Mouse (Mus musculus) neutrophil, adult 5-6 weeks (primary cell): ENCODE measurements around the gene Ddx54. TPM values are rescaled to one million over a fixed set of nuclear protein-coding genes. Genes with fewer than 3 reads are reported as not detected.
A peak's percentile ranks its signal among the peaks of the same experiment; 100 is the strongest.

Experiments
- ATAC-seq: fragments of 151-379, 151-347 bp; 2 replicates; pipeline ENCODE4 v1.8.0; 2017; ENCODE audit warnings: mild to moderate bottlenecking, moderate TSS enrichment; ENCODE audit not compliant: insufficient number of reproducible peaks, poor library complexity, low FRiP score, severe bottlenecking; ENCODE audit errors: extremely low read depth
- total RNA-seq: library from RNA; stranded (forward); fragments of 200-1000 nt; gene quantifications from 2 replicates; pipeline ENCODE4 v1.2.3, GENCODE M21; 2017

Ddx54 gene
- total RNA-seq, 1 experiment from 2014 or later = 61.8 TPM

GRCm38 (mm10) chr5:120660816-120661215 lies 48.3 kb downstream of the Ddx54 start:
- ATAC-seq = no peak

- ATAC-seq = no peak
These were observed 52.3 kb downstream of the Ddx54 start for GRCm38 (mm10) chr5:120664888-120665287.

GRCm38 (mm10) chr5:120668761-120669160 lies 56.2 kb downstream of the Ddx54 start:
- ATAC-seq = no peak

GRCm38 (mm10) chr5:120670132-120670531 lies 57.6 kb downstream of the Ddx54 start:
- ATAC-seq = no peak

- ATAC-seq = no peak
These were observed 59.3 kb downstream of the Ddx54 start for GRCm38 (mm10) chr5:120671865-120672264.

GRCm38 (mm10) chr5:120673626-120674025 lies 61.1 kb downstream of the Ddx54 start:
- ATAC-seq = peak; percentile 62

DNA sequence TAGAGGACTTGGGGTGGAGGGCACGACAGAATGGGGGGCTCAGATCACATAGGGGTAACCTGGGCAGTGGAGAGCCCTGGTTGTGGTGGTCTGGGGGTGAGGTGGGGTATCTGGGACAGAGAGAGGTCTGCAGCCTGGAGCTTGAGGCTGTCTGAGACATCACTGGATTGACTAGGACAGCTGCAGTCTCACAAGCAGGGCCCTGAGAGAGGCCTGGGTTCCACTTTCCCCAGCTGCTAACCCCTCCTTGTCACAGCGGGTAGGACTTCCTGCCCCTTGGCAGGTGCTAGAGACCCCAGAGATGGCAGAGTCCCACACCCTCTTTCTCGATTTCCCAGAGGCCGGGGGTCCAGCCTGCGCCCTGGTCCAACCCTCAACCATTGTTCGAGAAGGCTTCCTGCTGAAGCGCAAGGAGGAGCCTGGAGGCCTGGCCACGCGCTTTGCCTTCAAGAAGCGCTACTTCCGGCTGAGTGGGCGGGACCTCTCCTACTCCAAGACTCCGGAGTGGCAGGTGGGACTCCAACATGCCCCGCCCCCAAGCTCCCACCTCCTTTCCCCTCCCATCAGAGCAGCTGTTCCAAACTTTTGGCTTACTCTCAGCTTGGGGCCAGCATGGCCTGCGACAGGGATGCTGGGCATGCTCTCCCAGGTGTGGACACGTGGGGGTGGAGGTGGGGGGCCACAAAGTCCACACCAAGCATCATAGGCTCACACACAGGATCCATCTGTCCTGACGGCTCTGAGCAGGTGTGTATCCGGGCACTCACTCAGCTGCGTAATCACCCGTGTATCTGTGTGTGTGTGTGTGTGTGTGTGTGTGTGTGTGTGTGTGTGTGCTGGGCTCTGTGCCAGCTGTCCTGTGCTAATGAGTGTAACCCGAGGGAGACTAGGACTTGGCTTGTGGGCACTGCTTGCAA lies 61.9 kb downstream of the Ddx54 start:
- no peak for ATAC-seq

GRCm38 (mm10) chr5:120677516-120677915 lies 65.0 kb downstream of the Ddx54 start:
- ATAC-seq = no peak

Other genes with a start within 250 kb of the Ddx54 start
- not detected in 2 replicates for gene Lhx5, start 181.0 kb upstream of the Ddx54 start, total RNA-seq
- not detected in 2 replicates for gene Sdsl, start 139.9 kb upstream of the Ddx54 start, total RNA-seq
- not detected in 2 replicates for gene Sds, start 136.2 kb upstream of the Ddx54 start, total RNA-seq
- 5.8 and 7.0 TPM in 2 replicates for gene Plbd2, start 109.1 kb upstream of the Ddx54 start, total RNA-seq
- 12.6 and 15.0 TPM in 2 replicates for gene Slc8b1, start 101.6 kb upstream of the Ddx54 start, total RNA-seq
- gene Tpcn1, start 24.1 kb upstream of the Ddx54 start, total RNA-seq = 15.6 and 15.9 TPM in 2 replicates
- gene Iqcd, start 23.7 kb upstream of the Ddx54 start, total RNA-seq = 0.47 TPM in 1 of 2 replicates, not detected in the other
- 0.81 and 3.6 TPM in 2 replicates for gene Rita1, start 150 bp upstream of the Ddx54 start, total RNA-seq
- not detected in 2 replicates for gene Cfap73, start 21.5 kb downstream of the Ddx54 start, total RNA-seq
- gene Rasal1, start 36.1 kb downstream of the Ddx54 start, total RNA-seq = 4.5 and 5.4 TPM in 2 replicates
- gene Dtx1, start 99.2 kb downstream of the Ddx54 start, total RNA-seq = 30.0 and 36.0 TPM in 2 replicates
- gene Oas2, start 137.1 kb downstream of the Ddx54 start, total RNA-seq = 48.7 and 57.1 TPM in 2 replicates
- 72.6 and 77.3 TPM in 2 replicates for gene Oas3, start 164.9 kb downstream of the Ddx54 start, total RNA-seq
- gene Oas1e, start 182.8 kb downstream of the Ddx54 start, total RNA-seq = 0.47 TPM in 1 of 2 replicates, not detected in the other
- 10.2 and 20.1 TPM in 2 replicates for gene Oas1c, start 199.8 kb downstream of the Ddx54 start, total RNA-seq
- gene Oas1f, start 234.6 kb downstream of the Ddx54 start, total RNA-seq = not detected in 2 replicates
- gene Oas1h, start 248.7 kb downstream of the Ddx54 start, total RNA-seq = not detected in 2 replicates